Mouse (Mus musculus) intestine, embryonic 14.5 days (tissue): ENCODE measurements around the gene Fzd1. TPM values are rescaled to one million over a fixed set of nuclear protein-coding genes. Genes with fewer than 3 reads are reported as not detected.

Source experiments
- ATAC-seq: fragments of 200-750 bp; cut with Nextera tagmentation; replicated peaks from 2 replicates; pipeline ENCODE4 v1.8.0; 2017; ENCODE audit warnings: low read depth, moderate number of reproducible peaks, moderate TSS enrichment, moderate library complexity; ENCODE audit not compliant: low FRiP score, low TSS enrichment
- DNase-seq: peaks from one replicate; pipeline ENCODE4 v3.0.0-alpha.2; 2018; ENCODE audit warnings: low spot score
- H3K27ac ChIP-seq: fragments of 300-500 bp; sonication (generic); 2 replicates; pipeline ENCODE4 v1.5.1; 2014; ENCODE audit warnings: low read depth, mild to moderate bottlenecking, control low read depth
- H3K27me3 ChIP-seq: fragments of 300-500 bp; sonication (generic); replicated peaks from 2 replicates; pipeline ENCODE4 v1.6.1; 2014; ENCODE audit warnings: low read length, control low read depth; ENCODE audit not compliant: control insufficient read depth, insufficient read depth
- H3K36me3 ChIP-seq: fragments of 300-500 bp; sonication (generic); 2 replicates; pipeline ENCODE4 v1.6.1; 2014; ENCODE audit warnings: low read length, control low read depth; ENCODE audit not compliant: control insufficient read depth, insufficient read depth
- H3K4me1 ChIP-seq: fragments of 300-500 bp; sonication (generic); replicated peaks from 2 replicates; pipeline ENCODE4 v1.6.1; 2014; ENCODE audit warnings: low read length, control low read depth, mixed read lengths; ENCODE audit not compliant: control insufficient read depth, insufficient read depth
- H3K4me2 ChIP-seq: fragments of 300-500 bp; sonication (generic); 2 replicates; pipeline ENCODE4 v1.6.1; 2014; ENCODE audit warnings: low read length
- H3K4me3 ChIP-seq: fragments of 300-500 bp; sonication (generic); 2 replicates; pipeline ENCODE4 v1.5.1; 2014; ENCODE audit warnings: low read depth, low read length, control low read depth, mixed read lengths
- H3K9ac ChIP-seq: fragments of 300-500 bp; sonication (generic); 2 replicates; pipeline ENCODE4 v1.6.1; 2014; ENCODE audit warnings: mild to moderate bottlenecking, low read length
- H3K9me3 ChIP-seq: fragments of 300-500 bp; sonication (generic); 2 replicates; pipeline ENCODE4 v1.6.1; 2016; ENCODE audit warnings: low read length, control low read depth; ENCODE audit not compliant: control insufficient read depth
- WGBS: fragments of 180-500 bp; shearing (Covaris S2); extraction: QIAGEN DNeasy Blood & Tissue Kit; methylation state at CpG from one replicate; pipeline ENCODE4 v1.1.7; 2014; 5-methylcytosine and 5-hydroxymethylcytosine counted together
- microRNA-seq: library from miRNA; unstranded; fragments of <30 nt; microRNA quantifications from one replicate; pipeline ENCODE4, GENCODE M21; 2016
- polyA plus RNA-seq: library from polyadenylated mRNA; unstranded; fragments of >200 nt; fragmentation: Nextera tagmentation; extraction: Ambion mirVana; gene quantifications from 2 replicates; pipeline ENCODE4 v1.2.1, GENCODE M21; 2014

Fzd1 gene
- polyA plus RNA-seq, 1 experiment from 2014 or later = 22.8 TPM

DNA sequence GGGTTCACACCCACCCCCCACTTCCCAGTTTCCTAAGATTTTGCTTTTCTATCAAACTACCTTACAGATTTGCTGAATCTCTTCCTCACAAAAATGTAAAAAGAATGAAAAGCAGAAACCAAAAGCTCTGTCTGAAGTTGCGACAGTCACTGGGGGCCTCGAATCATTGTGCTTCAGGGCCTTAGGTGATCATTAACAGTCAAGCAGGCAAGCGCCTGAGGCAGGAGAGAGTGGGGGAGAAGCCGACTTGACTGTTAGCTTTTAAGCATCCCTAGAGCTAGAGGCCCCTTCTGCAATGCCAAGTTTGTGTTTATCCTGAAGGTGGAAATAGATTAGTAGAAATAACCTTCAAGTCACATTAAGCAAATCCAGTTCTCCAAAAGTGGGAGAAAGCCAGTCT is 24.6 kb downstream of the Fzd1 start:
- H3K36me3 ChIP-seq = no peaks in the 10 kb centered on the region
- no peaks in the 10 kb centered on the region for H3K4me1 ChIP-seq
- H3K4me3 ChIP-seq = no peak overlapping the region
- DNase-seq (no peak), ATAC-seq (no peak)
- H3K9ac ChIP-seq = no peak overlapping the region
- 57% methylated on average over 4 of the region's 4 CpGs for WGBS
- no peak overlapping the region for H3K27ac ChIP-seq
- H3K27me3 ChIP-seq = no peaks in the 10 kb centered on the region
- no peak overlapping the region for H3K4me2 ChIP-seq
- H3K9me3 ChIP-seq = no peaks in the 10 kb centered on the region

DNA sequence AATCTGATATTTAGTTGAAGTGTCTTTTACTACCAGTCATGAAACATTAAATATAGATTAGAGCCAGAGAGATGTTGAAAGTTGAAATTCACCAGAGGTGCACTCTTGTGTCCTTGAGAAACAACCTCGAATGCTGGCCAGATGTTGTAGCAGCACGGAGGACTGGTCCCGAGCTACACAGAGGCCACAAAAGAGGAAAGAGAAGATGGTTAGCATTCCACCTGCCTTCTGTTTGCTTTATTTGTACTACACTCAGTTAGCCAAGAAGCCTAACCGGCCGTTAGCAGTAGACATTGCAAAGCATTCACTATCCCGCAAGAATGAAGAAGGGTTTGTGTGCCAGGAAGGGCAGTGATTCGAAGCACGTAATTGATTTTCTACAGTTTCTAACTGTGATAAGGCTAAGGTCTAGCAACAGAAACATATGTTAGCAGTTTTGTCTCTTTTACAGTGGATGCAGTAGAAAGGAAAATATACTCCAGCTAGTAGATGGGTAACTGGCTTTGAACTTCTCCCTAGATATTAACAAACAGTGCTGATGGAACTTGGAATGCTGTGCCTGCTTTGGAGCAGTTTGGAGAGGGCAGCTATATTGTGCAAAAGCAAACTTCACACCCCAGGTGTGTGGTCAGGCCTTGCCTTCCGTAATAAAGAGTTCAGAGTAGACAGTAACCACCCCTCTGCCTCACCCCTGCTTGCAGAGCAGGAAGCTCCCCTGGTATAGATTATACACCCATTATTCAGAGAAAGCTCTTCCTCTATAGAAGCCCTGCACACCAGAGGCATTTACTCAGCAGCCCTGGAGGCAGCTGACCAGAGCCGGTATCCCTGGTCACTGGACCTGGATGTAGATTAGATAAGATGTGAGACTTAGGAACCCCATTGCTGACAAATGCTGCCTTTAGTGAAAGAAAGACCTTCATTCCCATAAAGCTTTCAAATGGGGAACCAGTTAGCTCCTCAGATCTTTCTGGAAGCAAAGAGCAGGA is 25.3 kb downstream of the Fzd1 start:
- Histone ChIP-seq H3K4me2 (no peak overlapping the region), H3K4me3 (no peak overlapping the region), H3K9me3 (no peaks in the 10 kb centered on the region), H3K36me3 (no peaks in the 10 kb centered on the region), H3K9ac (no peak overlapping the region), H3K27ac (no peak overlapping the region), H3K27me3 (no peaks in the 10 kb centered on the region), H3K4me1 (no peaks in the 10 kb centered on the region)
- DNase-seq (no peak), ATAC-seq (no peak)
- 53% methylated on average over 10 of the region's 10 CpGs for WGBS

DNA sequence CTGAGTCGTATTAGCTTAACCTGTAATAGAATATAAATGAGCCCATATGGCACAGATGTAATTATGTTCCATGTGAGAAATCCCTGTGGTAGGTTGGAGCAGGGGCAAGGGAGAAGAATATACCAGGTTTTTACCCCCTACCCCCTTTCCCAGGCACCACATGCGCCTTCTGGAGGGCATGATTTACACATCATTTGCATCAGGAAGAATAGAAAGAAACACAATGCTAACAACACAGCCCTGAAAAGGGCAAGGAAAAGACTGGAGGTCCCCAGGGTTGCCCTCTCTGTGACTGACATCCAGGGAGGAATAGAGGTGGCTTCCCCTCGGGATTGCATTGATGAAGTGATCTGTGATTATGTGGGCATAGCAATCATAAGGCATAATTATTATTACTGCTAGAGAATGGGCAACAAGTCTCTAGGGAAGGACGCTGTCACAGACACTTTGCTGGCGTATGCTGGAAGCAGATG is 26.1 kb downstream of the Fzd1 start:
- Histone ChIP-seq H3K4me2 (no peak overlapping the region), H3K4me3 (no peak overlapping the region), H3K36me3 (no peaks in the 10 kb centered on the region), H3K4me1 (no peaks in the 10 kb centered on the region), H3K9ac (no peak overlapping the region), H3K27ac (no peak overlapping the region), H3K27me3 (no peaks in the 10 kb centered on the region), H3K9me3 (no peaks in the 10 kb centered on the region)
- DNase-seq = no peak
- no peak for ATAC-seq
- WGBS = 76% methylated on average over 5 of the region's 5 CpGs

DNA sequence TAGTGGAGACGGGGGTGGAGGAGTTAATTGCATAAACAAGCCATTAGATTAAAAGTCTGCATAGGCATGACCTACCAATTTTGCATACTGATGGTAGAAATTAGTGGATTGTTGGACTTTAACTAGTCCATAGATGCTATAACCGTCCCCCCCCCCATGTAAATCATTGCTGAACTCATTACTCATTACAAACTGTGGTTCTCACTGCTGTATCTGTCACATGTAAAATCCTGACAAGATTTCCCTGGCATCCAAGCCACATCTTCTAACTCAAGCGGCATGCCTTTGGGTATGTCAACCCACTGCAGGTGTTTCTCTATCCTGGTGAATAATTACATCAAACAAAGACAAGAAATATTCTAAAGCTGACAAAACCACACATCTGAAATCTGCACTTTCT is 26.8 kb downstream of the Fzd1 start:
- no peaks in the 10 kb centered on the region for H3K36me3 ChIP-seq
- no peak for DNase-seq
- H3K27me3 ChIP-seq = no peaks in the 10 kb centered on the region
- H3K9me3 ChIP-seq = no peaks in the 10 kb centered on the region
- H3K4me3 ChIP-seq = no peak overlapping the region
- no peak for ATAC-seq
- no peak overlapping the region for H3K27ac ChIP-seq
- H3K4me1 ChIP-seq = no peaks in the 10 kb centered on the region
- H3K9ac ChIP-seq = no peak overlapping the region
- 85% methylated on average over 3 of the region's 3 CpGs for WGBS
- no peak overlapping the region for H3K4me2 ChIP-seq

Small RNA genes within 50 kb of the gene (microRNA-seq; reads per million reads assigned to microRNA genes)
- not detected for gene Gm44483
